Mouse (Mus musculus) left cerebral cortex, adult 18-20 months (tissue): ENCODE measurements around the gene Fam76a. TPM values are rescaled to one million over a fixed set of nuclear protein-coding genes. Genes with fewer than 3 reads are reported as not detected.

Experiments
- DNase-seq, 2 experiments: peaks; one replicate each; pipeline ENCODE4 v3.0.0; 2021 to 2022; ENCODE audit warnings: low spot score in 2 of 2, mixed read lengths in 1 of 2
- long read RNA-seq, 2 experiments: library from polyadenylated mRNA; stranded (forward); transcript quantifications; one replicate each; pipeline ENCODE4 v2.0.0; 2021
- total RNA-seq, 2 experiments: library from RNA; stranded (reverse); gene quantifications; 2 replicates each; pipeline ENCODE4 v1.2.3; 2021

The Fam76a gene
- total RNA-seq: 10 to 100 TPM; 53.2 to 58.1 TPM
- long read RNA-seq, experiment 1, transcript Fam76a-201 (9 exons, 3,053 nt): major isoform, 43 of 52 reads
- long read RNA-seq, experiment 1, partial matches to known transcripts: 3 of 52 reads
- long read RNA-seq, experiment 1, other reads (novel, unspliced or antisense): 4 of 52 reads
- long read RNA-seq, experiment 2, transcript Fam76a-201 (9 exons, 3,053 nt): major isoform, 32 of 42 reads
- long read RNA-seq, experiment 2, partial matches to known transcripts: 3 of 42 reads
- long read RNA-seq, experiment 2, other reads (novel, unspliced or antisense): 5 of 42 reads

- DNase-seq: peak; percentile 100
Observed at GRCm38 (mm10) chr4:132922558-132923008, at the start of gene Fam76a. Fam76a (minus strand) TSS chr4:132922558.

GRCm38 (mm10) chr4:132972101-132972500 lies 49.7 kb upstream of the Fam76a start:
- no peak for DNase-seq

- DNase-seq: no peak
Observed at GRCm38 (mm10) chr4:132971601-132972000, 49.2 kb upstream of the Fam76a start.

- DNase-seq: no peak
Observed at GRCm38 (mm10) chr4:132968105-132968938, 46.0 kb upstream of the Fam76a start.

GRCm38 (mm10) chr4:132964473-132964872 lies 42.1 kb upstream of the Fam76a start:
- no peak for DNase-seq

- DNase-seq: no peak
Observed at GRCm38 (mm10) chr4:132964064-132964463, 41.7 kb upstream of the Fam76a start.

- DNase-seq: no peak
Observed at GRCm38 (mm10) chr4:132963436-132963835, 41.1 kb upstream of the Fam76a start.

- DNase-seq: no peak
Observed at GRCm38 (mm10) chr4:132962628-132963027, 40.3 kb upstream of the Fam76a start.

GRCm38 (mm10) chr4:132961866-132962265 lies 39.5 kb upstream of the Fam76a start:
- DNase-seq: no peak

- DNase-seq: no peak
Observed at GRCm38 (mm10) chr4:132960864-132961639, 38.7 kb upstream of the Fam76a start.

GRCm38 (mm10) chr4:132960313-132960712 lies 38.0 kb upstream of the Fam76a start:
- no peak for DNase-seq

GRCm38 (mm10) chr4:132959679-132960045 lies 37.3 kb upstream of the Fam76a start:
- no peak for DNase-seq

- DNase-seq: no peak
Observed at GRCm38 (mm10) chr4:132958741-132959678, 36.7 kb upstream of the Fam76a start.

GRCm38 (mm10) chr4:132955395-132955791 lies 33.0 kb upstream of the Fam76a start:
- no peak for DNase-seq

GRCm38 (mm10) chr4:132954530-132955394 lies 32.4 kb upstream of the Fam76a start:
- DNase-seq: no peak

- no peak for DNase-seq
Observed at GRCm38 (mm10) chr4:132950999-132951398, 28.6 kb upstream of the Fam76a start.

- DNase-seq: no peak
Observed at GRCm38 (mm10) chr4:132949882-132950532, 27.6 kb upstream of the Fam76a start.

GRCm38 (mm10) chr4:132946047-132947001 lies 24.0 kb upstream of the Fam76a start:
- DNase-seq: peak; percentile 47 to 64
